Comparison of ENCODE assay signal across 12 mouse cellular contexts in the genomic region with DNA sequence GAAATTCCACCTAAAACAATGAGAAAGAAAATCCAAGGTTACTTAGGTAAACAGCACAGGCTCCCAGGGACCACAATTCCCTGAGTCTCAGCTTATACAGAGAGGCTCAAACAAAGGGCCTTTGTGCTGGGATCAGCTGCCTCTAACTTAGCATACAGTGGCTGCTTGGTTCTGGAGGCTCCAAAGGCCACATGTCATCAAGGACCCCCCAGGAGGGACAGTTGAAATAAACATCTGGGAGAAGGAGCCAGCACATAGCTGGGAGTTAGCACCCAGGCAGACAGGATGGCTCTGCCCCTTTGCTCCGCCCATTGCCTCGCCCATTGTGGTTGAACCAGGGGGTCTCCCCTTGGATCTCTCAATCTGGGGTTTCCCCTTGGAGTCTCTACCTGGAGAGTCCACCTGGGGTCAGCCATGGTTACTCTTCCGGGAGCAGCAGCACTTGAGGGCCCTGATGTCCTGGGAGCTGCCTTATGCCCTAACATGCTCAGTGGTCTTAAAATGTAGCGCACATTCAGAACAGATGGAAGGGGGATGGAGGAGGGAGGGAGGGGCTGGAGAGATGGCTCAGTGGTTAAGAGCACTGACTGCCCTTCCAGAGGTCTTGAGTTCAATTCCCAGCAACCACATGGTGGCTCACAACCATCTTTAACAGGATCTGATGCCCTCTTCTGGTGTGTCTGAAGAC. TPM values are rescaled to one million over a fixed set of nuclear protein-coding genes. Genes with fewer than 3 reads are reported as not detected.
DNase-seq lines count a peak whose midpoint lies in the region; ATAC-seq and TF ChIP-seq lines count a peak whose summit lies in the region.
"Had no signal": no experiment of that assay in that cellular context is flagged by ENCODE, and none has a peak within 500 bp of the region (broad histone marks: within the 10 kb centered on the region; RNA-seq: fewer than 3 reads in every experiment).

No protein-coding gene starts in this region.

- WGBS in lung, embryonic 14.5 days = 57% methylated on average over 4 of the region's 4 CpGs
- 41% methylated on average over 4 of the region's 4 CpGs for WGBS in forebrain, embryonic 13.5 days
- 62% methylated on average over 4 of the region's 4 CpGs for WGBS in stomach, embryonic 14.5 days

- no peak overlapping the region for H3K4me2 ChIP-seq in lung, embryonic 14.5 days
- H3K4me2 ChIP-seq in forebrain, embryonic 13.5 days = no peak overlapping the region
- no peak overlapping the region for H3K4me2 ChIP-seq in stomach, embryonic 14.5 days (replicated peaks; ENCODE audit: low read depth, low read length)
- H3K4me2 ChIP-seq: stomach, embryonic 15.5 days had no signal

- H3K4me1 ChIP-seq in lung, embryonic 14.5 days (ENCODE audit: insufficient read depth) = no peaks in the 10 kb centered on the region
- H3K4me1 ChIP-seq in forebrain, embryonic 13.5 days = peaks cover 7% of the 10 kb centered on the region
- no peaks in the 10 kb centered on the region for H3K4me1 ChIP-seq in stomach, embryonic 14.5 days (ENCODE audit: control insufficient read depth, insufficient read depth, low read length)
- H3K4me1 ChIP-seq: stomach, embryonic 15.5 days had no signal

- H3K9ac ChIP-seq in lung, embryonic 14.5 days = no peak overlapping the region
- H3K9ac ChIP-seq in forebrain, embryonic 13.5 days = no peak overlapping the region
- no peak overlapping the region for H3K9ac ChIP-seq in stomach, embryonic 14.5 days (replicated peaks; ENCODE audit: low read depth, low read length)
- H3K9ac ChIP-seq: stomach, embryonic 15.5 days had no signal

- no peaks in the 10 kb centered on the region for H3K27me3 ChIP-seq in lung, embryonic 14.5 days (ENCODE audit: insufficient read depth, low read length)
- no peaks in the 10 kb centered on the region for H3K27me3 ChIP-seq in forebrain, embryonic 13.5 days
- no peaks in the 10 kb centered on the region for H3K27me3 ChIP-seq in stomach, embryonic 14.5 days (ENCODE audit: control insufficient read depth, insufficient read depth, low read length)
- H3K27me3 ChIP-seq: stomach, embryonic 15.5 days had no signal

- ATAC-seq in lung, embryonic 14.5 days (ENCODE audit: insufficient read depth) = no peak
- ATAC-seq in forebrain, embryonic 13.5 days = no peak
- peak; percentile 42; the same call in 1 of the 2 replicates for ATAC-seq in stomach, embryonic 14.5 days (ENCODE audit: insufficient number of reproducible peaks, insufficient read depth, low FRiP score, low read depth)

- H3K9me3 ChIP-seq in lung, embryonic 14.5 days (ENCODE audit: low read depth, low read length) = no peaks in the 10 kb centered on the region
- no peaks in the 10 kb centered on the region for H3K9me3 ChIP-seq in forebrain, embryonic 13.5 days (replicated peaks)
- H3K9me3 ChIP-seq in stomach, embryonic 14.5 days (ENCODE audit: control insufficient read depth, low read depth, low read length) = no peaks in the 10 kb centered on the region
- H3K9me3 ChIP-seq: stomach, embryonic 15.5 days had no signal

- DNase-seq in lung, embryonic 14.5 days = peak; percentile 31
- DNase-seq in lung, postnatal 36 days = no peak
- DNase-seq in embryo, embryonic 10 days (ENCODE audit: low spot score) = peak; percentile 68
- no peak for DNase-seq in cerebellum, adult 9-10 months
- no peak for DNase-seq in natural killer cell, adult 2 months (ENCODE audit: low spot score in 2 of 2)
- DNase-seq: gastrocnemius, postnatal 36 days; heart, postnatal 14 days; lung, adult 18-20 months had no signal

- no peak overlapping the region for H3K4me3 ChIP-seq in lung, embryonic 14.5 days (ENCODE audit: low read depth, low read length)
- no peak overlapping the region for H3K4me3 ChIP-seq in forebrain, embryonic 13.5 days
- no peak overlapping the region for H3K4me3 ChIP-seq in stomach, embryonic 14.5 days (ENCODE audit: low read depth, low read length)
- H3K4me3 ChIP-seq: stomach, embryonic 15.5 days had no signal

- H3K36me3 ChIP-seq in lung, embryonic 14.5 days (ENCODE audit: insufficient read depth) = no peaks in the 10 kb centered on the region
- H3K36me3 ChIP-seq in forebrain, embryonic 13.5 days (ENCODE audit: poor library complexity, severe bottlenecking) = no peaks in the 10 kb centered on the region
- no peaks in the 10 kb centered on the region for H3K36me3 ChIP-seq in stomach, embryonic 14.5 days (ENCODE audit: control insufficient read depth, insufficient read depth, low read length)
- H3K36me3 ChIP-seq: G1E; stomach, embryonic 15.5 days had no signal

- no peak overlapping the region for H3K27ac ChIP-seq in lung, embryonic 14.5 days (ENCODE audit: low read depth)
- H3K27ac ChIP-seq in forebrain, embryonic 13.5 days = 0 out of 2 replicates have a peak overlapping the region, but pooled peaks have one; percentile 35
- H3K27ac ChIP-seq in stomach, embryonic 14.5 days (ENCODE audit: low read length) = no peak overlapping the region
- H3K27ac ChIP-seq: stomach, embryonic 15.5 days had no signal

- no peak for TF ChIP-seq CTCF in lung, embryonic 14.5 days (IDR thresholded peaks at IDR 0.05; ENCODE audit: low read depth)

RNA-seq across cellular contexts. Expression of gene Sall4, which starts 23.5 kb away (rescaled TPM):
- 0.22 and 0.33 TPM in 2 replicates for polyA plus RNA-seq in lung, embryonic 14.5 days (2014; fragmentation: Nextera tagmentation; extraction: Ambion mirVana)
- 2.3 and 3.2 TPM in 2 replicates for polyA plus RNA-seq in forebrain, embryonic 13.5 days (2015; fragmentation: Nextera tagmentation; extraction: Ambion mirVana)
- polyA plus RNA-seq in stomach, embryonic 14.5 days (2014; fragmentation: Nextera tagmentation; extraction: Ambion mirVana) = 0.91 and 2.1 TPM in 2 replicates
- polyA plus RNA-seq: G1E had no signal

RNA-seq across cellular contexts. Expression of gene Atp9a, which starts 49.0 kb away (rescaled TPM):
- polyA plus RNA-seq in lung, embryonic 14.5 days (2014; fragmentation: Nextera tagmentation; extraction: Ambion mirVana) = 9.5 and 9.6 TPM in 2 replicates
- polyA plus RNA-seq in forebrain, embryonic 13.5 days (2015; fragmentation: Nextera tagmentation; extraction: Ambion mirVana) = 35.2 and 37.1 TPM in 2 replicates
- 12.6 and 14.3 TPM in 2 replicates for polyA plus RNA-seq in stomach, embryonic 14.5 days (2014; fragmentation: Nextera tagmentation; extraction: Ambion mirVana)
- polyA plus RNA-seq: G1E had no signal

Comparison
In these comparisons a context has a peak if more than half of its experiments do, and no peak if none do; other contexts are left out.
1. DNase-seq: peak in lung, embryonic 14.5 days (single experiment) and embryo, embryonic 10 days (single experiment); none in lung, postnatal 36 days (single experiment), cerebellum, adult 9-10 months (single experiment) and natural killer cell, adult 2 months (0 of 2).